Mouse (Mus musculus): ENCODE measurements around the gene Htr1f. TPM values are rescaled to one million over a fixed set of nuclear protein-coding genes. Genes with fewer than 3 reads are reported as not detected.

Gene Htr1f
- polyA plus RNA-seq, 1 experiment, result not detected

- Histone ChIP-seq H3K36me3 (ENCODE audit: control insufficient read depth, insufficient read depth, low read length) (no peaks in the 10 kb centered on the region), H3K27ac (ENCODE audit: control insufficient read depth, insufficient read depth, low read length) (no peak overlapping the region), H3K4me1 (replicated peaks; ENCODE audit: control insufficient read depth, insufficient read depth, low read length) (no peaks in the 10 kb centered on the region), H3K27me3 (ENCODE audit: control insufficient read depth, insufficient read depth, low read length) (no peaks in the 10 kb centered on the region), H3K4me3 (ENCODE audit: control insufficient read depth, insufficient read depth, low read length) (no peak overlapping the region)
- 65% methylated on average over 4 of the region's 4 CpGs for WGBS
- no peak for DNase-seq
- no peak for TF ChIP-seq POLR2A (IDR thresholded peaks at IDR 0.05; ENCODE audit: control insufficient read depth, extremely low read depth, insufficient read depth, low read length, poor library complexity)
- TF ChIP-seq CTCF (IDR thresholded peaks at IDR 0.05; ENCODE audit: borderline replicate concordance, control insufficient read depth, extremely low read depth, insufficient read depth, low read length, poor library complexity), result no peak
These were observed 220.1 kb downstream of the Htr1f start for GRCm38 (mm10) chr16:64885547-64885946.

GRCm38 (mm10) chr16:64885142-64885541, 220.5 kb downstream of the Htr1f start:
- no peak overlapping the region for H3K4me3 ChIP-seq (ENCODE audit: control insufficient read depth, insufficient read depth, low read length)
- H3K36me3 ChIP-seq (ENCODE audit: control insufficient read depth, insufficient read depth, low read length), result no peaks in the 10 kb centered on the region
- H3K4me1 ChIP-seq (replicated peaks; ENCODE audit: control insufficient read depth, insufficient read depth, low read length), result no peaks in the 10 kb centered on the region
- no peak for DNase-seq
- TF ChIP-seq POLR2A (IDR thresholded peaks at IDR 0.05; ENCODE audit: control insufficient read depth, extremely low read depth, insufficient read depth, low read length, poor library complexity), result no peak
- TF ChIP-seq CTCF (IDR thresholded peaks at IDR 0.05; ENCODE audit: borderline replicate concordance, control insufficient read depth, extremely low read depth, insufficient read depth, low read length, poor library complexity), result no peak
- no peaks in the 10 kb centered on the region for H3K27me3 ChIP-seq (ENCODE audit: control insufficient read depth, insufficient read depth, low read length)
- H3K27ac ChIP-seq (ENCODE audit: control insufficient read depth, insufficient read depth, low read length), result no peak overlapping the region
- WGBS, result 69% methylated on average over 3 of the region's 3 CpGs

GRCm38 (mm10) chr16:64884420-64884838, 221.2 kb downstream of the Htr1f start:
- 45% methylated on average over 3 of the region's 3 CpGs for WGBS
- TF ChIP-seq POLR2A (IDR thresholded peaks at IDR 0.05; ENCODE audit: control insufficient read depth, extremely low read depth, insufficient read depth, low read length, poor library complexity) (no peak), CTCF (IDR thresholded peaks at IDR 0.05; ENCODE audit: borderline replicate concordance, control insufficient read depth, extremely low read depth, insufficient read depth, low read length, poor library complexity) (no peak)
- Histone ChIP-seq H3K36me3 (ENCODE audit: control insufficient read depth, insufficient read depth, low read length) (no peaks in the 10 kb centered on the region), H3K27me3 (ENCODE audit: control insufficient read depth, insufficient read depth, low read length) (no peaks in the 10 kb centered on the region), H3K4me1 (replicated peaks; ENCODE audit: control insufficient read depth, insufficient read depth, low read length) (no peaks in the 10 kb centered on the region), H3K4me3 (ENCODE audit: control insufficient read depth, insufficient read depth, low read length) (no peak overlapping the region), H3K27ac (ENCODE audit: control insufficient read depth, insufficient read depth, low read length) (no peak overlapping the region)
- no peak for DNase-seq

- Histone ChIP-seq H3K4me3 (ENCODE audit: control insufficient read depth, insufficient read depth, low read length) (no peak overlapping the region), H3K27ac (ENCODE audit: control insufficient read depth, insufficient read depth, low read length) (no peak overlapping the region), H3K4me1 (replicated peaks; ENCODE audit: control insufficient read depth, insufficient read depth, low read length) (no peaks in the 10 kb centered on the region), H3K36me3 (ENCODE audit: control insufficient read depth, insufficient read depth, low read length) (no peaks in the 10 kb centered on the region), H3K27me3 (ENCODE audit: control insufficient read depth, insufficient read depth, low read length) (no peaks in the 10 kb centered on the region)
- DNase-seq, result no peak
- WGBS, result 59% methylated on average over 5 of the region's 5 CpGs
- TF ChIP-seq POLR2A (IDR thresholded peaks at IDR 0.05; ENCODE audit: control insufficient read depth, extremely low read depth, insufficient read depth, low read length, poor library complexity) (no peak), CTCF (IDR thresholded peaks at IDR 0.05; ENCODE audit: borderline replicate concordance, control insufficient read depth, extremely low read depth, insufficient read depth, low read length, poor library complexity) (no peak)
These were observed 221.8 kb downstream of the Htr1f start for GRCm38 (mm10) chr16:64883896-64884295.

GRCm38 (mm10) chr16:64881442-64881841, 224.2 kb downstream of the Htr1f start:
- H3K4me1 ChIP-seq (replicated peaks; ENCODE audit: control insufficient read depth, insufficient read depth, low read length), result no peaks in the 10 kb centered on the region
- no peak for DNase-seq
- TF ChIP-seq POLR2A (IDR thresholded peaks at IDR 0.05; ENCODE audit: control insufficient read depth, extremely low read depth, insufficient read depth, low read length, poor library complexity) (no peak), CTCF (IDR thresholded peaks at IDR 0.05; ENCODE audit: borderline replicate concordance, control insufficient read depth, extremely low read depth, insufficient read depth, low read length, poor library complexity) (no peak)
- H3K36me3 ChIP-seq (ENCODE audit: control insufficient read depth, insufficient read depth, low read length), result no peaks in the 10 kb centered on the region
- no peaks in the 10 kb centered on the region for H3K27me3 ChIP-seq (ENCODE audit: control insufficient read depth, insufficient read depth, low read length)
- H3K27ac ChIP-seq (ENCODE audit: control insufficient read depth, insufficient read depth, low read length), result no peak overlapping the region
- no peak overlapping the region for H3K4me3 ChIP-seq (ENCODE audit: control insufficient read depth, insufficient read depth, low read length)
- 80% methylated on average over 2 of the region's 2 CpGs for WGBS

- TF ChIP-seq POLR2A (IDR thresholded peaks at IDR 0.05; ENCODE audit: control insufficient read depth, extremely low read depth, insufficient read depth, low read length, poor library complexity) (no peak), CTCF (IDR thresholded peaks at IDR 0.05; ENCODE audit: borderline replicate concordance, control insufficient read depth, extremely low read depth, insufficient read depth, low read length, poor library complexity) (no peak)
- 96% methylated on average over 3 of the region's 3 CpGs for WGBS
- H3K36me3 ChIP-seq (ENCODE audit: control insufficient read depth, insufficient read depth, low read length), result no peaks in the 10 kb centered on the region
These were observed 224.7 kb downstream of the Htr1f start for GRCm38 (mm10) chr16:64880986-64881385.

GRCm38 (mm10) chr16:64879735-64880134, 225.9 kb downstream of the Htr1f start:
- WGBS, result 27% methylated on average over 5 of the region's 5 CpGs
- no peak overlapping the region for H3K4me3 ChIP-seq (ENCODE audit: control insufficient read depth, insufficient read depth, low read length)
- no peaks in the 10 kb centered on the region for H3K27me3 ChIP-seq (ENCODE audit: control insufficient read depth, insufficient read depth, low read length)
- no peak for DNase-seq
- TF ChIP-seq CTCF (IDR thresholded peaks at IDR 0.05; ENCODE audit: borderline replicate concordance, control insufficient read depth, extremely low read depth, insufficient read depth, low read length, poor library complexity) (no peak), POLR2A (IDR thresholded peaks at IDR 0.05; ENCODE audit: control insufficient read depth, extremely low read depth, insufficient read depth, low read length, poor library complexity) (no peak)
- H3K4me1 ChIP-seq (replicated peaks; ENCODE audit: control insufficient read depth, insufficient read depth, low read length), result no peaks in the 10 kb centered on the region
- no peak overlapping the region for H3K27ac ChIP-seq (ENCODE audit: control insufficient read depth, insufficient read depth, low read length)
- H3K36me3 ChIP-seq (ENCODE audit: control insufficient read depth, insufficient read depth, low read length), result no peaks in the 10 kb centered on the region

More at GRCm38 (mm10) chr16:64880986-64881385, 224.7 kb downstream of the Htr1f start:
- DNase-seq, result no peak
- no peak overlapping the region for H3K27ac ChIP-seq (ENCODE audit: control insufficient read depth, insufficient read depth, low read length)
- H3K4me1 ChIP-seq (replicated peaks; ENCODE audit: control insufficient read depth, insufficient read depth, low read length), result no peaks in the 10 kb centered on the region
- no peak overlapping the region for H3K4me3 ChIP-seq (ENCODE audit: control insufficient read depth, insufficient read depth, low read length)
- H3K27me3 ChIP-seq (ENCODE audit: control insufficient read depth, insufficient read depth, low read length), result no peaks in the 10 kb centered on the region
